Mouse (Mus musculus): ENCODE data around the gene Prnp. TPM values are rescaled to one million over a fixed set of nuclear protein-coding genes. Genes with fewer than 3 reads are reported as not detected.

The Prnp gene
- total RNA-seq (2015) (1.2 and 2.9 TPM in 2 replicates), total RNA-seq (2017) (2.3 and 4.1 TPM in 2 replicates)

DNA sequence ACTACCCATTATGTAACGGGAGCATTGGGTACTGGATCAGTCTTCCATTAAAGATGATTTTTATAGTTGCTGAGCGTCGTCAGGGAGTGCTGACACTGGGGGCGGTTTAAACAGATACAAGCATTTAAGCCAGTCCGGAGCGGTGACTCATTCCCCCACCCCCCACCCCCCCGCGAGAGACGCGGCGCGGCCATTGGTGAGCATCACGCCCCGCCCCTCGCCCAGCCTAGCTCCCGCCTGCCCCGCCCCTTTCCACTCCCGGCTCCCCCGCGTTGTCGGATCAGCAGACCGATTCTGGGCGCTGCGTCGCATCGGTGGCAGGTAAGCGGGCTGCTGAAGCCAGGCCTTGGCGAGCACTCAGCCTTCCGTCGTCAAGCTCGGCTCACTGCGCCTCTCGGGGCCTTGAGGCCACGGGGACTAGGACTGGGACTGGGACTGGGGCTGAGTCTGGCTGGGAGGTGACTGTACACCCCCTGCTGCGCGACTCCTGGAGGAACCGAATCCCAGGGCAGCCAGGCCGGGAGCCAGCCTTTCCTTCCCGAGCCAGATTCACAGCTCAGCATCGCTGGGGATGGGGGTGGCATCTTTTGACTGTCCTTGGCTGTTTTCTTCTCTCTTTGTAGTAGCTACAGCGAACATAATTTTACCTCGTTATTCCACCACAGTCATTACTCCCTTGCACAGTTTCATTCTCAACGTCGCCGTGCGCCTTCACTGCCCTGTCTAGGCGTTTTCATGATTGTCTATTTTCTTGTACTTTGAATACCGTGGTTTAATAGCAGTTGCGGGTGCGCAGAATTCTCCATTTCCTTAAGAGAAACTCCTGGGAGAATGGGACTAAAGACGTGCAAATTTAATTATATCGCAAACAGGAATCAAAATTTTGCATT lies at the start of gene Prnp, which contains the start of gene Prn:
Prnp (plus strand) TSS at position 246 of the 890 bp plus-strand sequence.
Prn (plus strand) TSS at position 275 of the 890 bp plus-strand sequence.
- ATAC-seq (replicated peaks; ENCODE audit: poor library complexity) = peak; percentile 87

DNA sequence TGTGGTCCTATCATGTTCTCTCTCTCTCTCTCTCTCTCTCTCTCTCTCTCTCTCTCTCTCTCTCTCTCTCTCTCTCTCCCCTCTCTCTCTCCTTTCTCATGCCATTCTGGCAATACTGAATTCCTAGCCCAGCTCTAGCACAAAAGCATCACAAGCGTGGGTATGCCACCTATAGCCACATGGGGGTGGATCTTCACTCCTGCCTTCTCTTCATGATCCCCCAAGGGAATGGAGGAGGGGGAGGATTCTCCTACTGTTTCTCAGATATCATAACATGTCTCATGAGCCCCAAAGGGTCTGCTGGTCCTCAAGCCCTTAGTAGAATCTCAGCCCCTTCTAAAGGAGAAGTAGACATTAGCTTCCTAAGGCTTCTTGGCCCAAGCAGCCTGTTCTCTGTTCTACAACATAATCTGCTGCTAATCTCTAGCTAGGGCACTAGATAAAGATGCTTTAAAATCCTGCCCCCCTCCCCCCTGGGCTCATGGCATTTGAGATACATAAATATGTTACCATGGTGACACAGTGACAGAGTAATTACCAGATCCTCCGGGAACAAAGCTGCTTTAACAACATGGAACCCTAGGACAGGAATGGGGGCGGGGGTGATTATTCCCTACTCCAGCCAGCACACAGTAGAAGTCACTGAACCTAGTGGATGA lies 47.0 kb upstream of the Prnp start:
- ATAC-seq (replicated peaks; ENCODE audit: poor library complexity) = no peak

DNA sequence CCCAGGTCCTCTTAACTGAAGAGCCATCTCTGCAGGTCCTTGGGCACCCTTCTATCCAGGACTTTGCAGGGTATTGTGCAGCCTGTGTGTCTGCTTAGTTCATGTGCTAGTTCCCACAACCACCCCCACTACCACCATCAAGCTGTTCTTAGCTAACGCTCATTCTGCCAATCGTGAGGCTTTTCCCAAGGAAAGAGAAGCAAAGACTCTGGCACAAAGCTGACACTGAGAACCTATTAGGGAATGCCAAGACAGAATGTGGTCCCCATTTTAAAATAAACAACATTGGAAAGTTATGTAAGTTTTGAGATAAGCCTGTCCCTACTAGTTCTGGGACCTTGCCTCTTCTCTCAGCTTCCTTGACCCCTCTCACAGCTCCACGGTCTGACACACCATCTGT lies 46.3 kb upstream of the Prnp start:
- no peak for ATAC-seq (replicated peaks; ENCODE audit: poor library complexity)

DNA sequence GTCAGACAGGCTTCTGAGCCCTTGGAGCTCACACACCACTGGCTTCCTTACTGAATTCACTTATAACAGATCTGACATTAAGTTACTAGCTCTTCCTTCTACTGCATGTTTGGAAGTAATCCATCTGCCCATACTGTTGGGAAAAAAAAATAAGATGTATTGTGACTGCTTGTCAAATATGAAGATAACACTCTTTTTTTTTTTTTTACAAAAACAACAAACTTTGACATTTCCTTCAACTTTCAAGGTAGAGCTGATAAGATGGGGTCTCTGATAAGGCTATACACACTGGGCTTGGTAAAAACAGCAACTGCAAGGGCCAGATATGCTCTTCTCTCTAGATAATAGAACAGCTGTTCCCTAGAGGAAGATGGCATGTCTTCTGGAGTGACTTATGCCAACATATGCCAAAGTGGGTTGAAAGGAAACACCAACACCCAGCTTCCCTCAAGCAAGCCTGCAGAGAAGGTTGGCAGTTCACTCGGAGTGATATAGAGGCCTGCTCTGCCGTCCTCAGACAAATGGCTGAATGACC lies 45.4 kb upstream of the Prnp start:
- peak; percentile 66 for ATAC-seq (replicated peaks; ENCODE audit: poor library complexity)

DNA sequence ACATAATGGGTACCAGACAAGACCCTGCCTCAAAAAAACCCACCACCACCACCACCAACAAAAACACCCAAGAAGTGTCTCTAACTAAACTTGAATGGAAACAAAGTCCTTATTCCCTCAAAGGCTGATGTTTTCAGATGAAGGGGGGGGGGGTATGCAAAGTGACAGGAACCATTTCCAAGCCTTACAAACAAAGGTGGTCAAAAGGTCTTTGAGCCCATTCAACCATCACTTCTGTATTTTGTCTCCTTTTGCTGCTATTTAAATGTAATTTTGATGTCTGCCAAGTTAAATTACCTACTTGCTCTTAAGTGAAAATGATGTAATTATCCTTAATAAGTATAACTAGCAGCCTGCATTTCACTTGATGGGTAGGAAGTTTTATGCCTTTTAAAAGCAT lies 43.1 kb upstream of the Prnp start:
- ATAC-seq (replicated peaks; ENCODE audit: poor library complexity) = no peak

DNA sequence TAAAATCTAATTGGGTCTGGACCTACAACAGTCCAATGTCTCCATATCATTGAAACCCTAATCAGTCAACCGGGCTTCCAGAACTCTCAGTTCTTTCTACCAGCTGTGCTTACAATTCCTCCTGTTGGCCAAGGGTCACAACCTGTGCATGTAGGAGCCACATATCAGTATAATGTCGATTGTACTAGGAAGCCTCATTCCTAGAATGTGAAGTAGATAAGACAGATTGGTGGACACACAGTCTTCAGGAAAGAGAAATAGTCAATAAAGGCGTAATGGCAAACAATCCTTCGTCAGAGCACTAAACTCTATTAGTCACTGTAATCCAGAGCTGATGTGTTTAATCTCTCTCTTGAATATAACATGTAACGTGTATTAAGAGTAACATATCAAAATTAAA lies 40.7 kb upstream of the Prnp start:
- ATAC-seq (replicated peaks; ENCODE audit: poor library complexity) = no peak

DNA sequence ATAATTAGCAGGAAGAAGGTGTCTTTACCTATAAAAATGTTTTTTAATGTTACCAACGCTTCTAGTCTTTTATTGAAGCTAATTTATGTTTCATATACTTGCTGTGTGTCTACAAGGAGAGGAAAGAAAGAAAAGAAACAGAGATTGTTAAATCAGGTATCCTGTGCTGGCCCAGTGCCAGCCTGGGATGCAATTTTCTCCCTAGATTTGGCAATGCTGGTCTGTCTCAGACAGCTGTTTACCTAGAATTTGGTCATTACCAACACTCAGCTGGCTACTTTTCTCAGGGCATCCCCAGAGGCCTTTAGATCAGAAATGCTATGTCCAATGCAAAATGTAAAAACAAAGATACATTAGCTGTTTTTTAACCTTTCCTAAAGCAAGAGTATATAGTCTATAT lies 36.4 kb upstream of the Prnp start:
- ATAC-seq (replicated peaks; ENCODE audit: poor library complexity) = no peak

DNA sequence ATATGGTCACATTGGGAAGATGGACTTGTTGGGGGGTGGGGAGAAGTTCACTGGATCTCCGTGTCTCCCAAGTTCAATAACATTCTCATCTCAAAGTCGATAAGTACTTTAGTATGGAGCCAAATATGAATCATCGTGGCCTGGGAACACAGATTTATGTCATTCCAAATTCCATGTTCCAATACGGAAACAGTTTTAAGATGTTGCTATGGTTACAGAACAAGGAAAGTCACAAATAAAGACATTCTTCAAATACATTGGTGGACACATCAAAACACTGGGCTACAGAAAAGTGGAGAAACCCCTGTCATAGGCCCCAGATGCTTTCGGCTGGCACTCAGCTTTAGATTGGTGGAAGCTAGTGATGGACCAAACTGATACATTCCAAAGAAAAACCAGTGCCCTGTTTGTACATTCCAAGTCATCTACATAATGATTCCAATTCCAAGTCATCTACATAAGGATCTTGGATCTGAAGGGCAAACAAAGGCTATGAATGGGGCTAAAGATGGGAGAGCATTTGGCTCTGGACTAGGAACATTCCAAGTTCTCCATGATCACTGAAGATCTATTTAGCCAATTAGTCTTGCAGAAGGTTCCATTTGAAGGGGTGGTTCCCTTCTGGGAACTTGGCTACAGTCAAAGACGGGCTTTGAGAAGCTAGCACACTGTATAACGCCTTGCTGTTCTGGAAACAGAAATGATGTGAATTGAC lies 33.0 kb upstream of the Prnp start:
- no peak for ATAC-seq (replicated peaks; ENCODE audit: poor library complexity)

DNA sequence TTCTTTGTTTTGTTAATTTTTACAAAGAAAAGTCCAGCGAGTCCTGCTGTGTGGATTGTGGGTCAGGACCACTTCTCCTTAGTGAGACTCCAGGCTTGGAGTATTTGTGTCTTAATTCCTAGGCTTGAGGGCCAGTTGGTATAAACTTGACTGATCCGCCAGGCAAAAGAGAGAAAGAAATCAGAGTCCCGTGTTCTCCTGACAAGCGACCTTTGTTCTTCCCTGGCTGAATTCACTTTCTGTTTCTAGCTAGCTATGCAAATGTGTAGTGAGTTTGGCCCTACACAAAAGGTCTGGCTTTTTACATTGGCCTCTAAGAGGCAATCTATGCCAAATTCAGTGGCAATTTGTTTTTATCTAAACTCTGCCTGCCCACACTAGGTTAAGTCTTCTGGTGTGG lies 28.0 kb upstream of the Prnp start:
- no peak for ATAC-seq (replicated peaks; ENCODE audit: poor library complexity)

DNA sequence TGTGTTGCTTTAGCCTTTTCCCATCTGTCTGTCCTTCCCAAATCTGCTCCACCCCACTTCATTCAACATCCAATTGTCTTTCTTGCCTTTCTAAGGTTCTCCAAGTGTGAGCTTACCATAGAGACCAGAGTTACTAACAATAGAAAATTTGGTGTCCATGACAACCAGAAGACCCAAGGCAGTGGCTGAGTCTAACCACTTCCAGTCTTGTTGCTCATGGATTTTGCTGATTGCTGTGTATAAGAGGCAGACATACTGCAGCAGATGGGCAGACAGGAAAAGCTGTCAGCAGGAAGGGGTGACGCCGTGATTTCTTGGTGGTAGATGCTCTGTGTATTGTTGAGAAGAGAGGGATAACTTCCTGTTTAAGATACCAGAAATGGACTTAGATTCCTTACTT lies 26.6 kb upstream of the Prnp start:
- ATAC-seq (replicated peaks; ENCODE audit: poor library complexity) = no peak

DNA sequence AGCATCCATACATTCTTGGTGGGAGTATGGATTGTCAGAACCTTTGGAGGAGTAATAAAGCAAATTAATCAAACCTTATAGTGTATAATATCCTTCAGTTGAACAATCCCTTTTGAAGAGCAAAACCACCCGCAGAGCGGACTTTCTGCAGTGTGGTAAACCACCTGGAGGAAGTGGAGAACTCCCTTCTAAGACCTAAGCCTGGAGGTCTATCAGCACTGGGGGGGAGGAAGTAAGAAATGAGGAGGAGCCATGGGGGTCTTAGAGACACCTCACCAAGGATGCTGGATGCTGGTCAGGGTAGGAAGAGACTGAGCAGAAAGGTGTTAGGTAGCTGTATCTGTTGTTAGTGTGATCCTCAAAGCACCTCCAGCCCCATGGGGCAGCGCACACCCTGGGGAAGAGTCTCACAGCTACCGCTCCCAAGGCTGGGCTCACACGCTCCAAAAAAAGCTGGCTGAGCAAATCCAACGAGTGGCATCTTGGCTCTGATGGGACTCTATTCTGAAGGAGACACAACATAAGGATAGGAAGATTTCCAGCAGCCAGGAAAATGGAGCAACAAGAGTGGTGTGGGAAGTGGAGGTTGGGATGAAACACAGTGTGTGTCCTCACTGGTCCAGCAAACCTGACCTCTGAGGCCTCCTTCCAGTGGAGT lies 23.1 kb upstream of the Prnp start:
- ATAC-seq (replicated peaks; ENCODE audit: poor library complexity) = peak; percentile 36; the same call in 1 of the 2 replicates

DNA sequence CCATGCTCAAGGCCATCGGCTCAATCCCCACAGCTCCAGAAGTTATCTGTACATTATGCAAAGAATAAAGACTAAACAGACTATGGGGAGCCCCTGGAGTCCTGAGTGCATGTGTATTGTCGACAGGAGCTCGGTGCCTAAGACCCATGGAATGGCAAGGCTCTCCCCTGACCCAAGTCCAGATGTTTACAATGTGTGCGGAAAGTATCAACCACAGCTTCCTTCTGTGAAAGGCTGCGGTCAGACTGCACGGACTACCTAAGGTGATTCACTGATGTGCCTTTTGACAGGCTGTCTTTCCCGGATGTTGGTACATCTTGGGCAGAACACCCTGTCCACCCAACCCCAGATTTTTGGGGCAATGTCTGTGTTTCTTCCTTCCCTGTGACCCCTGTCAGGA lies 21.5 kb upstream of the Prnp start:
- ATAC-seq (replicated peaks; ENCODE audit: poor library complexity) = peak; percentile 81

DNA sequence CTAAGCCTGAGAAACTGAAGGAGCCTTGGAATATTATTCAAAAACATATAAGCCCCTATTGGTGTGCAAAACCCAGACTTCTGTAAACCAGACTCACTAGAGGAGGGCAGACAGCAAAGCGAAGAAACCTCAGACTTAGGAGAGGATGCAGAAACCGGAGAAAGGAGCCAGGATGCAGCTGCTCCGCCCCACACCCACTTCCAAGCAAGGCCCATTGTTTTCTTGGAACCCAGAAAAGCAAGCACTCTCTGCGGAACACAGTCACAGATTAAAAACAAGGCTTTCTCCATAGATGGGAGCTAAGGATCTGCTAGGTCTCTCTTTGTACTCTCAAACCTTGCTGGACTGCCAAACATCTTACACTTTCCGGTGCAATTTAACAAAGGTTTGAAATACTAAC lies 17.2 kb upstream of the Prnp start:
- ATAC-seq (replicated peaks; ENCODE audit: poor library complexity) = no peak

DNA sequence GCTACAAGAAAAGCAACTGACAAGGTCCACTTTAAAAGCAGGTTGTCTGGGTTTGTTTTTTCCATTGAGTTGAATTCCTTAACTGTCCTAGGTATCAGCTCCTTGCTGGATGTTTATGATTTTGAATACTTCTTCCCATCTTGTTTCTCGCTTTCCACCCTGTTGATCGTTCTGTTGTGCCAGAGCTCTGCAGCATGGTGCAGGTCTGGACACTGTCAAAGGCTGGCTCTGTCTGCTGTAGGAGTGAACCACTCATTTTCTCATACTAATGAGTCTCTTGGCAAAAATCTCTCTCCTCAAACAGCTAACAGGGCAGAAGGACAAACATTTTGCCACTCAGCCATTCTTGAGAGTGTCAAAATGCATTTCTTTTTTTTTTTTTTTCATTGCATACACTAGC lies 14.6 kb upstream of the Prnp start:
- ATAC-seq (replicated peaks; ENCODE audit: poor library complexity) = no peak

DNA sequence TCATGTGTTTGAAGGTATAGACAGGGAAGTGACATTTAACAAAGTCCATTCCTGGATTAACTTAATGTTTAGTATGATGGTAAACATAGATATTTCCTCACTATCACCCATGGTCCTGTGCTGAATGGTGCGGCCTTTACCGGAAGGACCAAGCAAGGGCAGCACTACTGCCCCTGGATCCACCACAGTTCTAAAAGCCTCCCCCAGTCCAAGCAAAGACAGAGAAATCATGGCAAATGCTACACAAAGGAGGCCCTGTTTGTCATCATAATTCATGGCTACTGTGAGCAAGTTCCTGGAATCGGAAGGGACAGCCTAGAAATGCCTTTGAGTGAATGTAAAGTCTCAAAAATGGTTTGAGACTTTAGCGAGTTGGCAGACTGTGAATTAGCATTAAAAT lies 13.7 kb upstream of the Prnp start:
- no peak for ATAC-seq (replicated peaks; ENCODE audit: poor library complexity)

DNA sequence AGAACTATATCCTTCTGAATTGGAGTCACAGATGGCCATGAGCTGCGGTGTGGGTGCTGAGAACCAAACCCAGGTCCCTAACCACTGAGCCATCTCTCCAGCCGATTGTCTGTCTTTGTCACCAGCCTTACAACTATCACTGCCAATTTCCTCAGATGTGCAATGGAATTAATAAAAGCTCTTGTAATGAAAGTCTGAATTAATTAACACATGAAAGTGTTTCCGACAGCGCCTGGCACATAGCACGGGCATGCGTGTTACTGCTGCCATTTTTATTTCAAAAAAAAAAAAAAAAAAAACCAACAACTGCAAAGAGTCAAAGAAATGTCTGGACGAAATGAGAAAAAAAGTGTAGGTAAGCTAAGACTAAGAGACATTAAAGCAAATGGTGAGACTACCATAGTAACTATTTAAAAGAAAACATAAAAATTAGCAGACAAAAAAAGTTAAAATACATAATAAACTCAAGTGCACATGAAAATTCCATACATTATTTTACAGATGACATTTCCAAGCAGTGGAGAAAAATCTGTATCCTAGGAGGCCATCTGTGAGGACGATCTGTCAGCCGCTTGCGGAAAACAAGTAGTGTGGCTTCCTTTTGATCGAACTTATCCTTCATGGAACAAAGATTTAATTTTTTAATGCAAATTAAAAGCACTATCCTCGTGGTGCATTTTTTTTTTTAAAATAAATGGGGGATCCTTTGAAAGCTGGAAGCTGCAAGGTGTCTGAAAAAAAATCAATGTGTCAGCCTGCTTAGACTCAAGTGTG lies 12.2 kb upstream of the Prnp start:
- no peak for ATAC-seq (replicated peaks; ENCODE audit: poor library complexity)

DNA sequence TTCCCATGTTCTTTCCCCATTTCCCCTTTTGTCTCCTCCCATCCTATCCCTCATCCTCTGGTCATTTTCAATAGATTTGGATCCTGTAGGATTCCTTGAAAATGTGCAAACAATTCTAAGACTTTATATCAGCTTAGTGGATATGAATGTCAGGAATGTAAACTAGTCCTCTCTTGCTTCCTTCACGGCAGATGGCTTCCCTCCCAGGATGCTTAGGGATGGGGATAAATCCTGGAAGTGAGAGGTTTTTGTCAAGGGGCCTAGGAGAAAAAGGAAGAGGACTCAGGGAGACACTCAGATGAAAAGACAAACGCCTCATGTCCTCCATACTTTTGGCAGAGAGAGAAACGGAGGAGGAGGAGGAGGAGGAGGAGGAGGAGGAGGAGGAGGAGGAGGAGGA lies 7.3 kb upstream of the Prnp start:
- ATAC-seq (replicated peaks; ENCODE audit: poor library complexity) = no peak

DNA sequence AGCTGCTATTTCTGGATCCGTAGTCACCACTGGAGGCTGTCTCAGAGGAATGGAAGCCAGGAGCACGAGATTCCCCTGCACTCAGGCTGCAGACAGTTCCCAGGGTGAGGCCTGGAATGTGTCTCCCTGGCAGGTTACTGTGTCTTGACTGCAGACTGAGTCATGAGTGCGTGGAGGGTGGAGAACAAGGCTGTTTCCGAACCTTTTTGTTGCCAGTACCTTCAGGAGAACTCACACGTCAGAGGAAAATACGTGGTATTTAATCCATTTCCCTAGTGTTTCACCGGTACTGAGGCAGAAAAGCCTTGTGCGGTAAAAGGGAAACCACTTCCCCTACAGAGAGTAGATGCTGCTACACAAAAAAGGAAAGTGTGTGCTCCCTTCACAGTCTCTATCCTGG lies 6.9 kb upstream of the Prnp start:
- ATAC-seq (replicated peaks; ENCODE audit: poor library complexity) = peak; percentile 16; the same call in 1 of the 2 replicates

DNA sequence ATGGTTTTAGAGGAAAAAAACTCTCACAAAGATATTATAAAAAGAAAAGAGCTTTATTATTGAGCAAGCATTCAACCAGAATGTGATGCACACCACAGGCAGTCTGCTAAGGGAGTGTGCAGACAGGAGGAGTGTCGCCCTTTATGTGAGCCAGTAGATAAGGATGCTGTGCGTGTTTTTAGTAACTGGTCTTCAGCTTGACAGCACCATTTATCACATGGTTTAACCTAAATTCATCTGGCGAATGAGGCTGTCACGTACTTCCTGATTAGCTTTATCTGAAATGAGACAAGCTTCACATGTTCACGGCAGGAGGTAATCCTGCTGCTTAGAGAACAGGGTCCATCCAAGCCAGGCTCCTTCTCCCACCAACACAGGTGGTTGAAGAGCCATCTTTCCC lies 4.7 kb upstream of the Prnp start:
- ATAC-seq (replicated peaks; ENCODE audit: poor library complexity) = peak; percentile 68

DNA sequence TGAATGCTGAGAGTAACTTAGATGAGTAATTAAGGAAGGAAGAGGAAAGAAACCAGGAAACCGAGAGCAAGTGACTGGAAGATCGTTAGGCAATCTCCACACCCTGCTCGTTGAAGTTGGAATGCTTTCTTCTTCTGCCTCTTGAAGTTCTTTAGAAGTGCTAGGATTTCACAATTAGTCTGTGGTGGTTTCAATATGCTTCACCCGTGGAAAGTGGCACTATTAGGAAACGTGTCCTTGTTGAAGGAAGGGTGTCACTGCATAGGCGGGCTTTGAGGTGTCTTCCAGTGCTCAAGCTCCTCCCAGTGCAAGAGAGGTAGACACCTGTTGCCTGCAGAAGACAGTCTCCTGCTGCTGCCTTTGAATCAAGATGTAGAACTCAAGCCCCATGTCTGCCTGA lies 4.0 kb upstream of the Prnp start:
- peak; percentile 36 for ATAC-seq (replicated peaks; ENCODE audit: poor library complexity)

Data from megakaryocyte progenitor cell, adult 5-6 weeks (primary cell).